Mouse (Mus musculus): Measurements from ENCODE around the gene Tube1.

The Tube1 gene

DNA sequence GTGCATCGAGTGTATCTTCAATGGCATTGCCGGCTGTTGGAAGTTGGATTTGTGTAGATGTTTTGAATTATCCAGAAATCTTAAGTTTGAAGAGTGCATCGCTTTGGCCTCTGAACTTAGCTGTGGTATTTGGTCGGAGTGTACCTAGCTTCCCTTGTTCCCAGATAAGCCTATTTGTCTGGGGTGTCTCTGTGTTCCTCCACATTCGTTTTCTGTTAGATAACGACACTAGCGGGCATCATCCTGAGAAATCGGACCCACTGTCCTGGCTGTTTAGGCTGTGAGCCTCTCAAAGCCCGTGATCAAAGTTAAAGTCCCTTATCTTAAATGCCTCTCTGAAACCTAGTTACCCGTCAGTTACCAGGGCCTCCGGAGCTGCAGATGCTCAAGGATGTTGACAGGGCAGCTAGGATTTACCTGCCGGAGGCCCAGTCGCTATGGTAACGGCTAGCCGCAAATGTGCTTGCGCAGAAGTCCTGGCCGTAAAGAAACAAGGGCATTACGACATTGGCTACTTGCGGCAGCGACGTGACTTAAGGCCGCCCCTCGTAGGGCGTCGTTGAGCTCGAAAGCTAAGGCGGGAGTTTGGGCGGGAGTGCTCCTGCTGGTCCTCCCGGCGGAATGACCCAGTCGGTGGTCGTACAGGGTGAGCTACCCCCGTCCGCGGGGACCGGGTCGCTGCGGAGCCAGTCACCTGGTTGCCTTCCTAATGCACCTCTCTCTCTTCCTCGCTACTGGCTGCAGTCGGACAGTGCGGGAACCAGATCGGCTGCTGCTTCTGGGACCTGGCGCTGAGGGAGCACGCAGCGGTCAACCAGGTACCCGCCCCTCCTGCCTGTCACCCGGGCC lies at the start of gene Tube1, which contains the start of gene Fam229b:
Gene Tube1, plus strand, starts transcription at position 515 of the 849 bp plus-strand sequence.
Gene Fam229b, minus strand, starts transcription at position 453 of the 849 bp plus-strand sequence.
- peak; percentile 91 to 97 for DNase-seq (ENCODE audit: low spot score in 2 of 2)

DNA sequence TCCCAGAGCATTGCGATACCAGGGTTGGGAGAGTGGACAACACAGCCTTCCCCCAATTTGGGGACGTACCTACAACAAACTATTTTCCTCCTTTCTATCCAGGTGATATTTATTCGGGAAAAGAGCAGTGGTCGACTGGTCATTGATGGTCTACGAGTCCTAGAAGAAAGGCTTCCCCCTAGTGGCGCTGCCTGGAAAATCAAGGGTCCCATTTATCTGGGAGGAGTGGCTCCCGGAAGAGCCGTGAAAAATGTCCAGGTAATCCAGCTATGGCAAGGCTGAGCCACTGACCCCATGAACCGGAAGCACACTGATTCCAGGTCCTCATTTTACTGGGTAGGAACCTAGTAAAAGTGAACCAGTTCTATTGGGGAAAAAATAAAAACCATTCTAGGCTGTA lies 36.8 kb upstream of the Tube1 start:
- peak; percentile 15 to 23 for DNase-seq (ENCODE audit: low spot score in 2 of 2)

DNA sequence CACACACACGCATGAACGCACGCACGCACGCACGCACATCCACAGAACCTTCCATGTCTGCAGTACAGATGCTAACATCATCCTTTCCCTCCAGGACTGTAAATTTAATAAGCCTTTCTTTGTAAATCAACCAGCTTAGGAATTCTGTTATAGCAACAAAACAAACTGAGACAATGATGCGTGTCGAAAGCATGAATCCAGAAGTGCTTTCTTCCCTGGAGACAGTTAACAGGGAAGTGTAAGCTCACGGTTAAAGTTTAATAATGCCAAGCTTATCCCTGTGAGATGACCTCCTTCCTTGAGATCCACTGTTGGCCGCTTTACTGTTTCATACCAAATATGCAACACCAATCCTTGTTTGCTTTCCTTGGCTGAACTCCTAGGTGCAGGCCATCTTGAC lies 35.0 kb upstream of the Tube1 start:
- DNase-seq (ENCODE audit: low spot score in 2 of 2): no peak

DNA sequence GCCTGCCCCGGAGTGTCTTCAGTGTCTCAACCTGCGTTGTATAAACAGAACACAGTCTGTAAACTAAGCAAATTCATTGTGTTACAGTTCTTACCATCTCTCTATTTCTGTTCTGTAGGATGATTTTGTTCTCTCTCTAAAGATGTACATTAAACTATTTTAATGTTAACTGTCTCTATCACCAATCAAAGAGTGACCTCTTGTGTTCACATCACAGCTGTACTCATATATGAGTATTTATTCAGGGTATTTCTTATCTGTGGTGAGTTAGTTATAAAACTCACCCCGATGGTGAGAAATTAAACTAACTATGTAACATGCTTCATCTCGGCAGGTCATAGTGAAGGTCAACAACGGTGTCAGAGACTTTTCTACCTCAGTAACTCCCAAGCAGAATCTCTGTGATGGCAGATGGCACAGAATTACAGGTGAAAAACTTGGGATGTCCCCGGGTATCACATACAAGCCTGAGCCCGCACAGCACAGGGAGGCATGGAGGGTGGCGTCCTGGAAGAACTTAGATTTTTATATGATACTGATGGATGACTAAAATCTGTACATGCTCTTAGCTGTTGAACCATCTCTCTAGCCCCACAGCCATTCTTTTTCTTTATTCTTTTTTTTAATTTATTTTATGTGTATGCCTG lies 28.9 kb upstream of the Tube1 start:
- DNase-seq (ENCODE audit: low spot score in 2 of 2): no peak

DNA sequence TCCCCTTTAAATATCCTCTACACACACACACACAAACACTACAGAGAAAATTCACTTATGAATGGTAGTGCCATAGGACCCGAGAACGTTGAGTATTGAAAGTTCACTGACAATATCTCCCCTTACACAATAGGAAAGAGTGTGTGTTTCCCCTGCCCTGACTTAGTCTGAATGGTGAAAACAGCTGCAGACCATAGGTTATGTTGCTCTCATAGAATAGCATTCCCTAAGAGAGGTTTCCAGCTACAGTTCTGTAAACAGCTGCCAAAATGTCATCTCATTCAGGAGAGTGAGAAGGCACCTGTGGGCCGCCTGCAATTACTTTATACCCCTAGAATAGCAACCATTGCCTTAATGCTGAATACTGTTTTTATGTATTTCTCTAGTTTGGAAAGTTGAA lies 27.4 kb upstream of the Tube1 start:
- no peak for DNase-seq (ENCODE audit: low spot score in 2 of 2)

DNA sequence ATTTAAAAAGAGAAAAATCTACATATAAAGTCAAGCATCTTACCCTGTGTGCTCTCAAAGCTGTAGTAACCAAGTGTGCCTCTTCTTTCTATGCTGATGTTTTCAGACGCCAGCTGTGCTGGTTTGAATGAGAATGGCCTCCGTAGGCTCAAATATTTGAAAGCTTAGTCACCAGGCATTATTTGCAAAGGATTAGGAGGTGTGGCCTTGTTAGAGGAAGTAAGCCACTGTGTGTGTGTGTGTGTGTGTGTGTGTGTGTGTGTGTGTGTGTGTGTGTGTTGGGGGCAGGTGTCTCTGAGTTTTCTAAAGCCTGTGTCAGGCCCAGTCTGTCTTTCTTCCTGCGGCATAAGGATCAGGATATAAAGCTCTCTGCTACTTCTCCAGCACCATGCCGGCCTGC lies 26.8 kb upstream of the Tube1 start:
- no peak for DNase-seq (ENCODE audit: low spot score in 2 of 2)

DNA sequence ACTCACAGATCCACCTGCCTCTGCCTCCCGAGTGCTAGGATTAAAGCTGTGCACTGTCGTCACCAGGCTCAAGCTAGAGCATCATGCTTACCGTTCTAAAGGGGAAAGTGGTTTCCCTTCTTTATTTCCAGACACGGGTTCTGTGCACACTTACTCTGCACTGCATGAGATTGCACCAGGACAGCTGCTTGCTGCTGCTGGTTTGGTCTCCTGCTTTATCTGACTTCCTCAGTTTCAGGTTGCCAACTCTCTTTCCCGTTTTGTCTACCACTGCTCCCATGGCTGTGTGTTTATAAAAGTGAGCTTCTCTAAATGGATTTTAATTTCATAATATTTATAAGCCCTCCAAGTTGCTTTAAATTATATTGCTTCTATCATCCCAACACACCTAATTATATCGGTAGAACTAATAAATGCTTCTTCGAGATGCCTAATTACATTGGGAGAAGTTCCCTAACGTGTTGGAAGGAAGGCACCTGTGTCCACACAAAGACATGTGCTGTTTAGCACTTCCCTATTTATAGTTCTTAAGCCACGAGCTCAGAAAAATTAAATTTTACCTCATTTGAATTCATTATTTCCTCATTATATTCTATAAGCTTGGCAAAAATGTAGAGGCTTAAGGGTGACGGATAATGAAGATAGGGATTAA lies 24.8 kb upstream of the Tube1 start:
- DNase-seq (ENCODE audit: low spot score in 2 of 2): no peak

DNA sequence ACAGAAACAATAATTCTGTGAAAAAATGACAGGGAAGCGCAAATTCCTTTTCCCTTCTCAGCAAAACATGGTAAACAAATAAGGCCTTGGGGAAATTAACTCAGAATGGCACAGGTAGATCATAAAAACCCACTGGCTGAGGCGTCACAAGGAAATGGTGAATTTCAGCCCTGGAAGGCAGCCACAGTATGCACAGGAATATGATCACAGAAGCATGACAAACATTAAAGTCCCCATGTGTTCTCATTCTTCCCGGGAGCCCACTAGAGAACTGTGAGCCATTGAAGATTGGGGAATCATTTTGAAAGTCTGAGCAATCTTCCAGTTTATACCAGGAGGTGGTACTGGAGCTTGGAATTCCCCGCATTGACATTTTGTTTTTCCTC lies 24.3 kb upstream of the Tube1 start:
- DNase-seq (ENCODE audit: low spot score in 2 of 2): no peak

DNA sequence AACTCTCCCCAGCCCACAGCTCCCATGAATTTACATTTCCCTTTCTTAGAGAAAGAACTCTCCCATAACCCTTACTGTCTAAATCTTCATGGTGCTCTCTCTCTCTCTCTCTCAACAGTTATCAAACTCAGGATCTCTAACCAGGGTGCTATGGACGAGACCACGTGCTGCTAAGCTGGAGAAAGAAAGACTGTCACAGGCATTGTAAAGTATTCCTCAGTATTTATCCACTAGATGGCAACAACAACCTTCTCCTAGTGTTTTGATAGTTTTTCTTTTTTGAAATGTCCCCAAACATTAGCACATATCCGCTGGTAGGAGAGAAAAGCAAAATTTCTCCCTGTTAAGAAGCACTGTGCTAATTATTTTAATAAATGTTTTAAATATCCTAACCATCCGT lies 12.4 kb upstream of the Tube1 start:
- DNase-seq (ENCODE audit: low spot score in 2 of 2): no peak

DNA sequence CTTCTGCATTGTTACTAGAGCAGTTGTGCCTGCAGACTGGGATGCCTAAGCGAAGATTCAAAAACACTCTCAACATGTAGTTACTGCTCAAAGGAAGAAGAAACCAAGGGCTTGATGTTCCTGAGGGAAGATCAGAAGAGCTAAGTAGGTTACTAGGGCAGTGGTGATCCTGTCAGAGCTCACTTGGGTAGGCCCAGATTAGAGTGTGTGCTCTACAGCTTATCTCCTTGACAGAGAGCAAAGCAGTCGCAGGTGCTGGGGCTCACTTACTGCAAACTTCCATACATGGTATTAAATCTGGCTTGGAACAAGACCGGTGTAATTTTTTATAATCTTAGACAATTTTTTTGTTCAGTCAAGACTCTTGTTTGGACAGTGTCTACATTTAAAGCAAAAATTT lies 4.0 kb downstream of the Tube1 start:
- no peak for DNase-seq (ENCODE audit: low spot score in 2 of 2)

DNA sequence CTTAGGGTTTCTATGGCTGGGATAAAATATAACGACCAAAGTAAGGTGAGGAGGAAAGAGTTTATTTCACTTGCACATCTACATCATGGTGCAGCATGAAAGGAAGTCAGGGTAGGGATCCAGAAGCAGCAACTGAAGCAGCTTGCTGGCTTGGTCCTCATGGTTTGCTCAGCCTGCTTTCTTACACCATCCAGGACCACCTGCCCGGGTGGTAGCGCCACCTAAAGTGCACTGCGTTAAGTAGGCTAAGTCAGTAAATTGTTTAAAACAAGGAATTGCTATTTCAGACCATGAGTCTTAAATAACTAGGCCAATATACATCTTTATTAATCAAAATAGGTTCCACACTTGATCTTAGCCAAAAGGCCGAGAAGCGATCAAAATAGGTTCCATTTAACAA lies 5.0 kb downstream of the Tube1 start:
- no peak for DNase-seq (ENCODE audit: low spot score in 2 of 2)

DNA sequence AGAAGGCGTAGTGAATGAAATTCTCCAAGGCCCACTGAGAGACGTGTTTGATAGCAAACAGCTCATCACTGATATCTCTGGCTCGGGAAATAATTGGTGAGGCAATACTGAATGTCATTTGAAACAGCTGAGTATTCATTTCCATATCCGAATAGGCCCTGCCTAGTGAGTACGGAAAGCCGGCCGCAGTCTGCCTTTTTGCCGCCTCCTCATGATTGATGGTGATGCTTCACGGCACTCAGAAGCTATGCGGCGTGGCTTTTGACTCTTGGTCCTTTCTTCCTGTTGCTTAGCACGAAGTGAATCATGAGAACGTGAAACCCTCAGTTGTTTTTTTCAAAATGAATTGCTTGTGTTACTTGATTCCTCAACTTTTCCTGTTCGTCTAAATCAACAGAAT lies 7.1 kb downstream of the Tube1 start:
- DNase-seq (ENCODE audit: low spot score in 2 of 2): no peak

DNA sequence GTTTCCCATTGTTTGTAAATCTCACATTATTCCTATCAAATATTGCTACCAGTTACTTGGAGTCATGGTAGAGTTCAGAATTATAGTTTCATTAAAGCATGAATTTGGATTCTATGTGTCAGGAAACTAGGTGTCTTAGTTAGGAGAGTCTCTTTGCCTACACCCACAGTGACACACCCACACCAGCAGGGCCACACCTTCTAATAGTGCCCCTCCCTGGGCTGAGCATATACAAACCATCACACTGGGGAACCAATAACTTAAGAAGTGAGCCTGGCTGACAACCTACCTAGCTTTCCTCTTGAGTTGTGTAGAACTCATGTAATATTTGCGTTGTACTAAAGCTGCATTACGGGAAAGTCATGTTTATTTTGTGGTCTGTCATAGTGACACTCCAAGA lies 7.6 kb downstream of the Tube1 start:
- DNase-seq (ENCODE audit: low spot score in 2 of 2): no peak

DNA sequence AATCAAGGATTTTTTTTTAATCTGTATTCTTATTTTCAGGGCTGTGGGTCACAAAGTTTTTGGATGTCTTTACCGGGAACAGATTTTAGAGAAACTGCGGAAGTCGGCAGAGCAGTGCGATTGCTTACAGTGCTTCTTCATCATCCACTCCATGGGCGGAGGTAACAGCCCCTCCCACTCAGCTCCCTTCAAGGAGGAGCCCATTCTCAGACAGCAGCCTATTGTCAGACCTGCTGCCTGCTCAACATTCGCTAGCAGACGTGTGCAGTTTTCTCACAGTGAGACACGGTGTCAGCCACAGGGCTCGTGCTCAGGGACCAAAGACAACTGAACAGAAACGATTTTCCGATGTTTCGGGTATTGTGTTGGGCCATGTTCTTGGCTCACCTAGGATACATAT lies 8.4 kb downstream of the Tube1 start:
- no peak for DNase-seq (ENCODE audit: low spot score in 2 of 2)

DNA sequence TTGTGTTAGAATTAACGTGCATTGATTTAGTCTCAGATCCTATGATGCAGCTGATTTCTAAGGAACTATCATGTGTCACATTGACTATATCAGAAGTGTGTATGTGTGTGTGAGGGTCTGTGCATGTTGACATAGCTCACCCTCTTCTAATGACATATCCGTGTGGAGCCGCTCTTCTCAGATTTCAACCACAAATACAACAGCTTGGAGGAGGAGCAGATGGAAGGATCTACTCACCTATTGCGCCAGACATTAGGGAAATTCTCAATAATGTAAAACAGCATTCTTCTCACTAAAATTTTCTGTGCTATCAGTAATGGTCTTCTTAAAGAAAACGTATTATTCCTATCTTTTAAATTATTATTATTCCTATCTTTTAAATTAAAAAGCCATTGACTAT lies 22.9 kb downstream of the Tube1 start:
- no peak for DNase-seq (ENCODE audit: low spot score in 2 of 2)

DNA sequence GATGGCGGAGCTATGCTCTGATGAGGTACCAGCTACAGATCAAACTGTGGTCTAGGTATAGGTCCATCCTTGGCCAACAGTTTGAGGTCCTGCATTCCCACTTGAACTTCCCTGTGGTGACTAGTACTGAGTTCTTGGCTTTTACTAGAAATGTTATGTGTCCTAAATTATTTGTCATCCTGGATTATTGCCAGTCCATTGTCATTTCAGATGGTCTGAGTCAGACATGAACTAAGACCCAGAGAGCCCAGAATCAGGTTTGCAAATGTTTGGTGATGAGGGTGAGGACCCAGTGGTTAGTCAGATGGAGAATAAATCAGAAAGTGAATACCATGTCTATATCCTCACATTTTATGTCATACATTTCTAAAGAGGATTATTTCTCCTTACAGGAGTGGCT lies 23.5 kb downstream of the Tube1 start:
- DNase-seq (ENCODE audit: low spot score in 2 of 2): no peak

DNA sequence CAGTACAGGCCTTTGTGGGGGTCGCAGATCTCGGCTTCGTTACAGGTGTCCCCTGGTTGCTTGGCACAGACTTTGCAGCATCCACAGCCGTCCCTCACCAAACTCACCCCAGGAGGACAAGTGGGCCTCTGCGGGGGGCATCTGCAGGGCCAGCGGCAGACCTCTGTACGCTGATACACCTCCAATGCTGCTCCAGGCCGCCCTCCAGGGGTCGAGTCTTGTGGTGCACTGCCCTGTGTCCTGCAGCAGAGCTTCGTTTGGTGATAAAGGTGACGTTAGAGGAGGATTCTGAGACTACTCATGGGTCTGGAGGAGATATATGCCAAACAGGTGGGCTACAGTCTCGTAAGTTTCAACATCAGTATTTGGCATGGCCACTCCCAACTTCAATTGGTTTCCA lies 24.5 kb downstream of the Tube1 start:
- no peak for DNase-seq (ENCODE audit: low spot score in 2 of 2)

DNA sequence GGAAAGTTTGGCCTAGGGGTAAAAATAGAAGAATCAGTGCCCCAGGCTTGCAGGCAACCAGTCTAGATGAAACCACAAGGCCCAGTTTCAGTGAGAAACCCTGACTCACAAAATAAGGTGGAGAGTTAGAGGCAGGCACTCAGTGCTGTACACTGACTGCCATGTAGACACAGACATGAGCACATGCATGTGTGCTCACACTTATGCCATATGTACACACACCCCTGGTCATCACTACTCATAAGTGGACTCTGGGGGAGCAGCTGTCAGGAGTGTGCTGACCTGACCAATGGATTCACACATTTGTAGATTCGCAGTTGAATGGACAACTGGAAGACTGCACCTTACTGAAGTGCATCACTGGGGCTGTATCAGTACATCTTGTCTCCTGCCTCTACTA lies 27.6 kb downstream of the Tube1 start:
- DNase-seq (ENCODE audit: low spot score in 2 of 2): no peak

DNA sequence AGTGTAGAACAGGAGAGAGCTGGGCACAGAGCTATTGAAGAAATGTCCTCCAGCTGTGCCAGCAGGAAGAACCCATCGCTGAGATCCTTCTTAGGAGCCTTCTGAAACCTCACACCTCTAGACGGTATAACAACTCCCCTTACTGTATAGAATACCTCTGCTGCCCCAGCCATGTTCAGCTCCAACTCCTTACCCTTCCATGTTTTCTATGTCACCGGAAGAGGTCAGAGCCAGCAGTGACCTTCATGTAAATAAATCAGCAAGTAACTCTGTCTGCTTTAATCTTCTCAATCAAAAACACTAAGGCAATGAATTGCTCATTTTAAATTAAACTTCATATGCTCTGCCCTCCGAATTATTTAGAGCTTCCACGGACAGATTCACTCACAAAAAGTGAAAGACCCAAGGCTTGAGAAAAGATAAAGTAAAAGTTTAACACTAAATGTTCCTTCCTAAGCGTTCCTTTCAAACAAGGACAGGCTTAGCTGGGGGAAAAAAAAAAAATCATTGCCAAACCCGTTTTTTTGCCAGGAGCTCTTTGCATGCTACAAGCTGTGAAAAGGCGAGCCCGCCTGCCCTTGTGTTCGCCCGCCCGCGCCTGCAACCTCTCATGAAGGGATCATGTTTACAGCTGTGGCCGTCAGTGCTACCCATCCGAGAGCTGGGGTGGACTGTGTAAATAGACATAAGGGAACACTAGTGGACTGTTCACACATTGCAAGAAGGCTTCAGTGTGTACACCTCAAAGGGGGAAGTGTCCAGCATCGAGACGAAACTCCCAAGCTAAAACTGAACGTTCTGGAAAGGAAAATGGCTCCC lies 29.1 kb downstream of the Tube1 start:
- no peak for DNase-seq (ENCODE audit: low spot score in 2 of 2)

DNA sequence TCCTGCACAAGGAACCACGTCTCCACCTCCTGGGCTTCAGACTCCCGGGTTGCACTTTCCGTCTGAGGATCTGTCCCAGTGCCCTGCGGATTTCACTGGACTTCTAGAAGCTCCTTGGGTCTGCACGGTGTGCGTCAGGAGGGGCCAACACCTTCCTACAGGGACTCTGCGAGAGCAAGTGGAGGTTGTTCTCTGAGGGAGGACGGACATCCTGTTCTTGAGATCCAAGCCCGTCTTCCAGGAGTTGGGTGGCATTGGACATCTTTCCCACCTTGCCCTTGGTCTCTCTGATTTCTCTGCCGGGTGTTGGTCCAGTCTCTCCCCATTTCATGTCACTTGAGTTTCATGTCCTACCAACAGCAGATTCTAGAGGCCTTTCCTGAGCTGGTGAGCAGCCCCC lies 29.9 kb downstream of the Tube1 start, which contains the start of gene Ccn6:
Gene Ccn6, minus strand, starts transcription at position 101 of the 400 bp plus-strand sequence.
- no peak for DNase-seq (ENCODE audit: low spot score in 2 of 2)

DNA sequence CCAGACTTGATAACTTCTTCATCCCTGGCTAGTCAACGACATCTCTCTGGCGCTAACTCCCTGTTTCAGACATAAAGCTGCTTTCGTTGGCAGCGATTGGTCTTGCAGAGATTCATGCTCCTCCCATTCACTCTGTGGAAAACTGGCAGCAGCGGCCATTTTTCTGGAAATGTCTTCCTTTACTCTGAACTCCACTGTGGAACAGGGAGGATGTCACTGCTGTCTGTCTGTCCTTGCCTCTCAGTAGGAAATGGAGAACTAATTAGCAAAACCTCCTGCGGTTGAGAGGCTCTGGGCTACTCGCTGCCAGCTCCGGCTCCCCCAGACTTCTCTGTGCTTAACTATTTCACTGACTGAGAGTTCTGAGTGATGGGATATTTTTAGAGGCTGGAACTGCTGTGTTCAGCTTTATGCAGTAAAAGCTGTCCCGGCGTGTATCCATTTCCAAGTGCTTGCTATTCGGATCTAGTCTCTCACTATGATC lies 31.9 kb downstream of the Tube1 start:
- peak; percentile 58 to 74 for DNase-seq (ENCODE audit: low spot score in 2 of 2)

DNA sequence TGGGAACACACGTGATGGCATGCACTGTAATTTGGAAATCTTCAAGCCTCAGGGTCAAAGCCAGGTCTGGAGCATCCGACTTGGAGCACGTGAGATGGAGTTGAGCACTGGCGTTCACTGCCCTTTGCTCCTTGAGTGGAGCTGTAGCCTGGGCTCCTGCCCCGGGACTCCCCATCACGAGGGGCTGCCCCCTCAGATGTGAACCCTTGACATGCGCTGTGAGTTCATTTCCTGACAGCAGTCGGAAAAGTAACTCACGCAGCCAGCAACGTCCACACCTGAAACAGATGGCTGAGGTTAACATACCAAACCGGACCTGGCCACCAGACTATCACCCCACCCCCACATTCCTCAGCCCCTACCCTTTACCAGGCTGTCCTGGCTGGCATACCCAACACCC lies 33.8 kb downstream of the Tube1 start:
- DNase-seq (ENCODE audit: low spot score in 2 of 2): no peak
